ENCODE assay signal across 19 mouse cellular contexts in the genomic region with DNA sequence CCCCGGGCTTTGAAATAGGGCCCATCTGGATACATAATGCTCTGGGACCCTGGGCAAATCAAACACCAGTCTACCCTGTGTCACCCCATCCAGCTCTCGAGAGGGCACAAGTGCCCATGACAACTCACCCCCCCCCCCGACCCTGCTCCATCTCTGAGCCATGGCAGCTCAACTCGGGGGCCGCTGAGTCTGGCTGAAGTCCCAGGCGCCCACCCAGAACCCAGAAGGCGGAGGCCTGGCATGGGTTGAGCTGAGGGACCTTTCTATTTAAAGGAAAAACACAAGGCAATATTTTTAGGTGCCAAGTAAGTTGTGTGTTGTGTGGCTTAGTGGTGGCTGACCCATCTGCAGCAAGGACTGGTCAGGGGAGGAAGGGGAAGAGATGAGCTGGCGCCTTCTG. TPM values are rescaled to one million over a fixed set of nuclear protein-coding genes. Genes with fewer than 3 reads are reported as not detected.
A peak's percentile ranks its signal among the peaks of the same experiment; 100 is the strongest.
DNase-seq lines count a peak whose midpoint lies in the region; ATAC-seq and TF ChIP-seq lines count a peak whose summit lies in the region.
"Had no signal": no experiment of that assay in that cellular context is flagged by ENCODE, and none has a peak within 500 bp of the region (broad histone marks: within the 10 kb centered on the region; RNA-seq: fewer than 3 reads in every experiment).

No protein-coding gene starts in this region.

- TF ChIP-seq EP300 in stomach, postnatal 0 days (optimal IDR thresholded peaks at IDR 0.05): no peak

- H3K4me1 ChIP-seq in hindbrain, embryonic 10.5 days (replicated peaks): peaks cover 28% of the 10 kb centered on the region
- H3K4me1 ChIP-seq in hindbrain, embryonic 11.5 days (replicated peaks; ENCODE audit: control insufficient read depth, insufficient read depth, low read length): no peaks in the 10 kb centered on the region
- H3K4me1 ChIP-seq in embryonic facial prominence, embryonic 11.5 days (ENCODE audit: control insufficient read depth, insufficient read depth, low read length): peaks cover 11% of the 10 kb centered on the region
- peaks cover 23% of the 10 kb centered on the region for H3K4me1 ChIP-seq in limb, embryonic 11.5 days (ENCODE audit: control insufficient read depth, insufficient read depth, low read length)
- peaks cover 32% of the 10 kb centered on the region for H3K4me1 ChIP-seq in kidney, embryonic 15.5 days
- H3K4me1 ChIP-seq in stomach, postnatal 0 days (replicated peaks; ENCODE audit: control insufficient read depth, insufficient read depth): no peaks in the 10 kb centered on the region
- H3K4me1 ChIP-seq: forebrain, embryonic 12.5 days had no signal

- ATAC-seq in hindbrain, embryonic 11.5 days (ENCODE audit: low FRiP score): no peak
- ATAC-seq in embryonic facial prominence, embryonic 11.5 days (replicated peaks; ENCODE audit: insufficient number of reproducible peaks, low FRiP score, low TSS enrichment, low read depth): no peak
- ATAC-seq in limb, embryonic 11.5 days (ENCODE audit: insufficient number of reproducible peaks, low FRiP score, low TSS enrichment, low read depth): no peak
- ATAC-seq in kidney, embryonic 15.5 days (replicated peaks; ENCODE audit: low FRiP score): no peak
- ATAC-seq in stomach, postnatal 0 days (ENCODE audit: low FRiP score, low TSS enrichment): no peak
- ATAC-seq: activated CD4-positive, CD25-positive, alpha-beta regulatory T cell, adult 4 months; forebrain, postnatal 0 days; Patski had no signal

- DNase-seq in hindbrain, embryonic 10.5 days (ENCODE audit: low spot score): no peak
- DNase-seq in hindbrain, embryonic 11.5 days (ENCODE audit: low spot score): no peak
- no peak for DNase-seq in embryonic facial prominence, embryonic 11.5 days (ENCODE audit: low spot score)
- DNase-seq in limb, embryonic 11.5 days (ENCODE audit: low spot score): no peak
- DNase-seq in adrenal gland, adult 2 months: no peak
- no peak for DNase-seq in stomach, postnatal 0 days (ENCODE audit: low spot score)
- DNase-seq: adrenal gland, postnatal 25 days; cerebellum, adult 18-20 months; cerebellum, adult 9-11 months; cerebellum, postnatal 36 days; forebrain, postnatal 0 days; gastrocnemius, postnatal 14 days; heart, postnatal 36 days had no signal

- H3K4me3 ChIP-seq in hindbrain, embryonic 10.5 days: no peak overlapping the region
- H3K4me3 ChIP-seq in hindbrain, embryonic 11.5 days (ENCODE audit: low read depth, low read length): no peak overlapping the region
- no peak overlapping the region for H3K4me3 ChIP-seq in embryonic facial prominence, embryonic 11.5 days (ENCODE audit: low read depth, low read length)
- H3K4me3 ChIP-seq in limb, embryonic 11.5 days (ENCODE audit: low read depth, low read length): no peak overlapping the region
- H3K4me3 ChIP-seq in kidney, embryonic 15.5 days (replicated peaks): no peak overlapping the region
- H3K4me3 ChIP-seq in stomach, postnatal 0 days (ENCODE audit: low read depth, low read length): no peak overlapping the region
- H3K4me3 ChIP-seq: forebrain, embryonic 12.5 days; heart, embryonic 13.5 days had no signal

- H3K36me3 ChIP-seq in hindbrain, embryonic 10.5 days: no peaks in the 10 kb centered on the region
- H3K36me3 ChIP-seq in hindbrain, embryonic 11.5 days (ENCODE audit: control insufficient read depth, insufficient read depth, low read length): no peaks in the 10 kb centered on the region
- no peaks in the 10 kb centered on the region for H3K36me3 ChIP-seq in embryonic facial prominence, embryonic 11.5 days (replicated peaks; ENCODE audit: control insufficient read depth, insufficient read depth, low read depth, low read length)
- H3K36me3 ChIP-seq in limb, embryonic 11.5 days (ENCODE audit: control insufficient read depth, insufficient read depth, low read length): no peaks in the 10 kb centered on the region
- H3K36me3 ChIP-seq in kidney, embryonic 15.5 days: no peaks in the 10 kb centered on the region
- H3K36me3 ChIP-seq in stomach, postnatal 0 days (ENCODE audit: control insufficient read depth, insufficient read depth, low read length): no peaks in the 10 kb centered on the region
- H3K36me3 ChIP-seq: forebrain, embryonic 12.5 days; heart, embryonic 13.5 days had no signal

- TF ChIP-seq CTCF in stomach, postnatal 0 days (IDR thresholded peaks at IDR 0.05; ENCODE audit: low read depth): no peak

- 0 out of 2 replicates have a peak overlapping the region, but pooled peaks have one; percentile 17 for H3K27ac ChIP-seq in hindbrain, embryonic 10.5 days
- H3K27ac ChIP-seq in hindbrain, embryonic 11.5 days (ENCODE audit: low read depth, low read length): no peak overlapping the region
- peak overlapping the region; percentile 11; the same call in 1 of the 2 replicates for H3K27ac ChIP-seq in embryonic facial prominence, embryonic 11.5 days (replicated peaks; ENCODE audit: low read depth, low read length)
- H3K27ac ChIP-seq in limb, embryonic 11.5 days (replicated peaks; ENCODE audit: low read depth, low read length): peak overlapping the region; percentile 51; the same call in 1 of the 2 replicates
- H3K27ac ChIP-seq in kidney, embryonic 15.5 days: no peak overlapping the region
- no peak overlapping the region for H3K27ac ChIP-seq in stomach, postnatal 0 days (replicated peaks)
- H3K27ac ChIP-seq: forebrain, embryonic 12.5 days; heart, embryonic 13.5 days; hindbrain, embryonic 14.5 days had no signal

- no peak overlapping the region for H3K9ac ChIP-seq in hindbrain, embryonic 11.5 days (ENCODE audit: low read depth, low read length)
- no peak overlapping the region for H3K9ac ChIP-seq in embryonic facial prominence, embryonic 11.5 days (replicated peaks; ENCODE audit: low read length)
- 0 out of 2 replicates have a peak overlapping the region, but pooled peaks have one; percentile 34 for H3K9ac ChIP-seq in limb, embryonic 11.5 days (ENCODE audit: low read length)
- no peak overlapping the region for H3K9ac ChIP-seq in kidney, embryonic 15.5 days
- no peak overlapping the region for H3K9ac ChIP-seq in stomach, postnatal 0 days (ENCODE audit: low read length)
- H3K9ac ChIP-seq: forebrain, embryonic 12.5 days; forebrain, postnatal 0 days; heart, embryonic 13.5 days; hindbrain, embryonic 14.5 days had no signal

- H3K27me3 ChIP-seq in hindbrain, embryonic 10.5 days (ENCODE audit: insufficient read depth, poor library complexity, severe bottlenecking): 0 out of 2 replicates have a peak, but pooled peaks cover 10% of the 10 kb centered on the region
- no peaks in the 10 kb centered on the region for H3K27me3 ChIP-seq in hindbrain, embryonic 11.5 days (ENCODE audit: control insufficient read depth, insufficient read depth, low read length)
- no peaks in the 10 kb centered on the region for H3K27me3 ChIP-seq in embryonic facial prominence, embryonic 11.5 days (ENCODE audit: control insufficient read depth, insufficient read depth, low read length)
- H3K27me3 ChIP-seq in limb, embryonic 11.5 days (ENCODE audit: control insufficient read depth, insufficient read depth, low read length): no peaks in the 10 kb centered on the region
- no peaks in the 10 kb centered on the region for H3K27me3 ChIP-seq in kidney, embryonic 15.5 days
- H3K27me3 ChIP-seq in stomach, postnatal 0 days (ENCODE audit: control insufficient read depth, insufficient read depth, low read length): no peaks in the 10 kb centered on the region
- H3K27me3 ChIP-seq: heart, embryonic 13.5 days; Patski had no signal

- WGBS in hindbrain, embryonic 10.5 days: 83% methylated on average over 8 of the region's 8 CpGs
- 78% methylated on average over 8 of the region's 8 CpGs for WGBS in hindbrain, embryonic 11.5 days
- 60% methylated on average over 8 of the region's 8 CpGs for WGBS in embryonic facial prominence, embryonic 11.5 days
- 81% methylated on average over 8 of the region's 8 CpGs for WGBS in limb, embryonic 11.5 days
- WGBS in kidney, embryonic 15.5 days: 77% methylated on average over 8 of the region's 8 CpGs
- 75% methylated on average over 8 of the region's 8 CpGs for WGBS in stomach, postnatal 0 days

- no peak overlapping the region for H3K4me2 ChIP-seq in hindbrain, embryonic 11.5 days (replicated peaks; ENCODE audit: low read depth, low read length)
- no peak overlapping the region for H3K4me2 ChIP-seq in embryonic facial prominence, embryonic 11.5 days (ENCODE audit: low read depth, low read length)
- no peak overlapping the region for H3K4me2 ChIP-seq in limb, embryonic 11.5 days (ENCODE audit: low read depth, severe bottlenecking)
- H3K4me2 ChIP-seq in kidney, embryonic 15.5 days: no peak overlapping the region
- no peak overlapping the region for H3K4me2 ChIP-seq in stomach, postnatal 0 days (replicated peaks; ENCODE audit: low read depth)
- H3K4me2 ChIP-seq: forebrain, embryonic 12.5 days; heart, embryonic 13.5 days; hindbrain, embryonic 14.5 days had no signal

- H3K9me3 ChIP-seq in hindbrain, embryonic 10.5 days: no peaks in the 10 kb centered on the region
- H3K9me3 ChIP-seq in hindbrain, embryonic 11.5 days (ENCODE audit: control insufficient read depth, low read length): no peaks in the 10 kb centered on the region
- no peaks in the 10 kb centered on the region for H3K9me3 ChIP-seq in embryonic facial prominence, embryonic 11.5 days (replicated peaks; ENCODE audit: control insufficient read depth, low read length)
- no peaks in the 10 kb centered on the region for H3K9me3 ChIP-seq in limb, embryonic 11.5 days (ENCODE audit: control insufficient read depth, low read length)
- no peaks in the 10 kb centered on the region for H3K9me3 ChIP-seq in kidney, embryonic 15.5 days (replicated peaks)
- no peaks in the 10 kb centered on the region for H3K9me3 ChIP-seq in stomach, postnatal 0 days (ENCODE audit: control insufficient read depth, low read length)
- H3K9me3 ChIP-seq: forebrain, embryonic 12.5 days; heart, embryonic 13.5 days had no signal

RNA-seq across cellular contexts. Expression of a gene that starts 9.4 kb away (rescaled TPM):
- 10.7 and 12.0 TPM in 2 replicates for polyA plus RNA-seq in hindbrain, embryonic 10.5 days (2016; fragmentation: Nextera tagmentation; extraction: Ambion mirVana)
- 11.7 and 12.0 TPM in 2 replicates for polyA plus RNA-seq in hindbrain, embryonic 11.5 days (2014; fragmentation: Nextera tagmentation; extraction: Ambion mirVana)
- polyA plus RNA-seq in embryonic facial prominence, embryonic 11.5 days (2014; fragmentation: Nextera tagmentation; extraction: Ambion mirVana): 16.7 and 18.8 TPM in 2 replicates
- polyA plus RNA-seq in limb, embryonic 11.5 days (2014; fragmentation: Nextera tagmentation; extraction: Ambion mirVana): 12.8 and 16.4 TPM in 2 replicates
- polyA plus RNA-seq in kidney, embryonic 15.5 days (2015; fragmentation: Nextera tagmentation; extraction: Ambion mirVana): 11.7 and 12.7 TPM in 2 replicates
- total RNA-seq in adrenal gland, adult 2 months (2021): 10 to 100 TPM; 22.2 to 29.5 TPM
- polyA plus RNA-seq in adrenal gland, adult 2 months (2012; rRNA removed): 26.3 and 26.9 TPM in 2 replicates
- 10.0 and 13.1 TPM in 2 replicates for polyA plus RNA-seq in stomach, postnatal 0 days (2015; fragmentation: Nextera tagmentation; extraction: Ambion mirVana)

RNA-seq across cellular contexts. Expression of a gene that starts 44.5 kb away (rescaled TPM):
- 4.8 and 5.6 TPM in 2 replicates for polyA plus RNA-seq in hindbrain, embryonic 10.5 days (2016; fragmentation: Nextera tagmentation; extraction: Ambion mirVana)
- polyA plus RNA-seq in hindbrain, embryonic 11.5 days (2014; fragmentation: Nextera tagmentation; extraction: Ambion mirVana): 2.1 and 2.8 TPM in 2 replicates
- 3.2 and 3.9 TPM in 2 replicates for polyA plus RNA-seq in embryonic facial prominence, embryonic 11.5 days (2014; fragmentation: Nextera tagmentation; extraction: Ambion mirVana)
- 3.5 and 3.9 TPM in 2 replicates for polyA plus RNA-seq in limb, embryonic 11.5 days (2014; fragmentation: Nextera tagmentation; extraction: Ambion mirVana)
- 17.8 and 18.5 TPM in 2 replicates for polyA plus RNA-seq in kidney, embryonic 15.5 days (2015; fragmentation: Nextera tagmentation; extraction: Ambion mirVana)
- total RNA-seq in adrenal gland, adult 2 months (2021): 100 to 1,000 TPM; 120 to 197 TPM
- polyA plus RNA-seq in adrenal gland, adult 2 months (2012; rRNA removed): 146 and 154 TPM in 2 replicates
- 11.8 and 12.3 TPM in 2 replicates for polyA plus RNA-seq in stomach, postnatal 0 days (2015; fragmentation: Nextera tagmentation; extraction: Ambion mirVana)

Comparison
In these comparisons a context has a peak if more than half of its experiments do, and no peak if none do; other contexts are left out.
1. H3K27ac ChIP-seq: peak in hindbrain, embryonic 10.5 days (single experiment), embryonic facial prominence, embryonic 11.5 days (single experiment) and limb, embryonic 11.5 days (single experiment); none in hindbrain, embryonic 11.5 days (single experiment), kidney, embryonic 15.5 days (single experiment) and stomach, postnatal 0 days (single experiment).